Mouse (Mus musculus) liver, postnatal 0 days (tissue): Measurements from ENCODE around the gene Slc26a8. TPM values are rescaled to one million over a fixed set of nuclear protein-coding genes. Genes with fewer than 3 reads are reported as not detected.
A peak's percentile ranks its signal among the peaks of the same experiment; 100 is the strongest.

Source experiments
- ATAC-seq: fragments of 200-750 bp; cut with Nextera tagmentation; 2 replicates; pipeline ENCODE4 v1.8.0; 2017; ENCODE audit warnings: mild to moderate bottlenecking, moderate library complexity
- DNase-seq: peaks from one replicate; pipeline ENCODE4 v3.0.0-alpha.2; 2016
- H3K27ac ChIP-seq: fragments of 300-500 bp; sonication (generic); 2 replicates; pipeline ENCODE4 v1.5.1; 2014; ENCODE audit warnings: antibody characterized with exemption, moderate library complexity, mild to moderate bottlenecking, low read depth
- H3K27me3 ChIP-seq: fragments of 300-500 bp; sonication (generic); 2 replicates; pipeline ENCODE4 v1.6.1; 2014; ENCODE audit warnings: low read length, control low read depth, mixed read lengths; ENCODE audit not compliant: insufficient read depth
- H3K36me3 ChIP-seq: fragments of 300-500 bp; sonication (generic); replicated peaks from 2 replicates; pipeline ENCODE4 v1.6.1; 2014; ENCODE audit warnings: mild to moderate bottlenecking, control low read depth, low read length, moderate library complexity, mixed read lengths; ENCODE audit not compliant: insufficient read depth
- H3K4me1 ChIP-seq: fragments of 300-500 bp; sonication (generic); 2 replicates; pipeline ENCODE4 v1.6.1; 2014; ENCODE audit warnings: antibody characterized with exemption, mild to moderate bottlenecking, control low read depth; ENCODE audit not compliant: insufficient read depth
- H3K4me2 ChIP-seq: fragments of 300-500 bp; sonication (generic); 2 replicates; pipeline ENCODE4 v1.6.1; 2014; ENCODE audit warnings: low read depth, mild to moderate bottlenecking, low read length, moderate library complexity, mixed read lengths
- H3K4me3 ChIP-seq: fragments of 300-500 bp; sonication (generic); 2 replicates; pipeline ENCODE4 v1.5.1; 2014; ENCODE audit warnings: low read depth, low read length
- H3K9ac ChIP-seq: fragments of 300-500 bp; sonication (generic); replicated peaks from 2 replicates; pipeline ENCODE4 v1.6.1; 2014; ENCODE audit warnings: mild to moderate bottlenecking, moderate library complexity
- H3K9me3 ChIP-seq: fragments of 300-500 bp; sonication (generic); 2 replicates; pipeline ENCODE4 v1.6.1; 2016; ENCODE audit warnings: mild to moderate bottlenecking, control low read depth, low read length, mixed read lengths
- CTCF ChIP-seq: sonication (generic); IDR thresholded peaks from 2 replicates; pipeline ENCODE4 v1.5.1; 2016; ENCODE audit warnings: antibody characterized with exemption, low read depth
- EP300 ChIP-seq: IDR thresholded peaks from 2 replicates; pipeline ENCODE4 v1.6.1; 2016; ENCODE audit warnings: antibody characterized with exemption, low read depth, mild to moderate bottlenecking
- WGBS: fragments of 180-500 bp; shearing (Covaris S2); extraction: QIAGEN DNeasy Blood & Tissue Kit; methylation state at CpG from one replicate; pipeline ENCODE4 v1.1.7; 2014; ENCODE audit not compliant: insufficient replicate concordance; 5-methylcytosine and 5-hydroxymethylcytosine counted together
- polyA plus RNA-seq: library from polyadenylated mRNA; unstranded; fragments of >200 nt; fragmentation: Nextera tagmentation; extraction: Ambion mirVana; gene quantifications from 2 replicates; pipeline ENCODE4 v1.2.1, GENCODE M21; 2015

The Slc26a8 gene
- polyA plus RNA-seq, 1 experiment from 2014 or later, result 0.51 TPM

DNA sequence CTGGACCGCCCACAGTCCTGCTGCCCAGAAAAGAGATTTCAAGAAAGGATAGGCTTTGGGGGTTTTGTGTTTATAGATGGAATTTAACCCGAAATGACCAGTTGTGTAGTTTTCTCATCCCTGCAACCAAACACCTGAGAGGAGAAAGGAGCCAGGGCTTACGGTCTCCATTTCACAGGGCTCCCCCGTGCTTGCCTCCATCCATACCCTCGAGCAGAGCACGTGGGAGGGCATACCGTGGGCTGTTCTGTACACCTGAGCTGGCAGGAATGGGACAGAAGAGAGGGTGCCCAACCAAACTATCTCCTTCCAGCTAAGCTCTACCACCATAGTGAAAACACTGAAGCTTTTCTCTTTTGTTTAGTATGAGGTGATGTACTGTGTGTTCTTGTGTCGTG, 20.3 kb upstream of the Slc26a8 start:
- Histone ChIP-seq H3K27ac (peak overlapping the region; percentile 34; the same call in 1 of the 2 replicates), H3K4me3 (no peak overlapping the region), H3K9me3 (no peaks in the 10 kb centered on the region), H3K9ac (no peak overlapping the region), H3K4me2 (no peak overlapping the region), H3K27me3 (no peaks in the 10 kb centered on the region), H3K36me3 (peaks cover 15% of the 10 kb centered on the region), H3K4me1 (peaks cover 46% of the 10 kb centered on the region)
- ATAC-seq (no peak), DNase-seq (no peak)
- 79% methylated on average over 8 of the region's 8 CpGs for WGBS
- TF ChIP-seq EP300 (no peak), CTCF (no peak)

DNA sequence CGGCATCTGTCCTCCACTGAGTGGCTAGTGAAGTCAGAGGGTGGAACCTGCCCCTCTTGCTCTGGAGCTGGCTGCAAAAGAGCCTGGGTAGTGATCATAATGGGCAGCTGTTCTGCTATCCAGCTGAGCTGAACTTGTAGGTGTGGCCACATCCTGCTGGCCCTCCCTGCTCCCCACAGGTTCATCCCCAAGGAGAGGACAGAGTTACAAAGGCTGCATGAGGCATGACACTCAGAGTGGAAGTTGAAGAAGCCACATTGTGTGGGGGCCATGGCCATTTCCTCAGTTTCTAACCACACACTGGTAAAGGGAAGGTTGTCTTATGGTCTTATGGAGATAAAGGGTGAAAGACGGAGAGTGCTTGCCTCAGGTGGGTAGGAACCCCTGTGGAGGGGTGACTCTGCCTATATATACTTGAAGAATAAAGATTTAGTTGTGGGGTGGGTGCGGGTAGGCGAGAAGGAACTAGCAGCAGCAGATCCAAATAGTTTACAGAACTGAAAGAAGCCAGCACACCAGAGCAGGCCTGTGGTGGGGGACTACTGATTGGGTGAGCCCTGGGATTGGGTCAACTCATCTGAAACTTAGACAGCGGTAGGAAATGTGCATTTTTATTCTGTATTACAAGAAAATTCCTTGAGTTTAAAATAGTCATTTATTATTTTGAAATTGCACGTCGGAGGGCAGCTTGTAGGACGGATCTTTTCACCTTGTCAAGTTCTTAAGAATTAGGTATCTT, 19.7 kb upstream of the Slc26a8 start:
- Histone ChIP-seq H3K4me3 (no peak overlapping the region), H3K4me1 (peaks cover 46% of the 10 kb centered on the region), H3K27me3 (no peaks in the 10 kb centered on the region), H3K9me3 (no peaks in the 10 kb centered on the region), H3K27ac (peak overlapping the region; percentile 71; the same call in 1 of the 2 replicates), H3K9ac (no peak overlapping the region; the same call in 1 of the 2 replicates), H3K36me3 (peaks cover 12% of the 10 kb centered on the region), H3K4me2 (peak overlapping the region; percentile 13; the same call in 1 of the 2 replicates)
- DNase-seq, result no peak
- 59% methylated on average over 8 of the region's 8 CpGs for WGBS
- peak; percentile 17; the same call in 1 of the 2 replicates for ATAC-seq
- TF ChIP-seq EP300 (no peak), CTCF (no peak)

- Histone ChIP-seq H3K4me1 (peaks cover 46% of the 10 kb centered on the region), H3K9ac (no peak overlapping the region; the same call in 1 of the 2 replicates), H3K27me3 (no peaks in the 10 kb centered on the region), H3K27ac (peak overlapping the region; percentile 71), H3K4me3 (no peak overlapping the region), H3K9me3 (no peaks in the 10 kb centered on the region), H3K4me2 (no peak overlapping the region; the same call in 1 of the 2 replicates), H3K36me3 (peaks cover 7% of the 10 kb centered on the region)
- ATAC-seq (no peak), DNase-seq (no peak)
- TF ChIP-seq EP300, result no peak
- no peak for TF ChIP-seq CTCF
- 16% methylated on average over 2 of the region's 2 CpGs for WGBS
Observed at GRCm38 (mm10) chr17:28708989-28709388, 19.0 kb upstream of the Slc26a8 start.

- WGBS, result 60% methylated on average over 2 of the region's 2 CpGs
- no peak overlapping the region for H3K9ac ChIP-seq
- no peak overlapping the region for H3K4me3 ChIP-seq
- ATAC-seq (no peak), DNase-seq (no peak)
- H3K36me3 ChIP-seq, result 0 out of 2 replicates have a peak, but pooled peaks cover 2% of the 10 kb centered on the region
- H3K9me3 ChIP-seq, result no peaks in the 10 kb centered on the region
- TF ChIP-seq CTCF (no peak), EP300 (no peak)
- no peaks in the 10 kb centered on the region for H3K27me3 ChIP-seq
- H3K4me2 ChIP-seq, result no peak overlapping the region
- H3K4me1 ChIP-seq, result peaks cover 46% of the 10 kb centered on the region
- peak overlapping the region; percentile 71 for H3K27ac ChIP-seq
Observed at GRCm38 (mm10) chr17:28707816-28708215, 17.8 kb upstream of the Slc26a8 start.

DNA sequence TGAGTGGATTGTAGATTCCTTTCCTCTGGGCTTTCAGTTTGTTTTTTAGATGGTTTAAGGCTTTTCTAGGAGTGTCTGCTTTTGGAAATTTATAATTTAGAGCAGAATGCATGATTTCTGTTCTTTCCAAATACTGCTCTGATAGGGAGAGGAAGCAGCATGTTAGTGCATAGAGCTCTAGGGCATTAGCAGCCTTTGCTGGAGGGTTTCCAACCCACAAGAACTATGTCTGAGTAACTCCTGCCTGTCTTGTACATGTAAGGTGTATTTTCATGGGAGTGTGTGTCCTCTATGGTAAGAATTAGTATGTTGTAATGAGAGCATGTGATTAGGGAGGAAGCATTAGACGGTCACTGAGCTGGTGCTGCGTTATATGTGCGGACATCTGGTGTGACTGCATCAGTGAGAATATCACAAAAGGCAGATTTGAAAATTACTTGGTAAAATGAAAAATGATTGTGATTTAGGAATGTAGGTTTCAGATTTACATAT, 17.1 kb upstream of the Slc26a8 start:
- TF ChIP-seq CTCF (no peak), EP300 (no peak)
- DNase-seq, result no peak
- Histone ChIP-seq H3K27me3 (no peaks in the 10 kb centered on the region), H3K4me3 (no peak overlapping the region), H3K4me1 (peaks cover 50% of the 10 kb centered on the region), H3K9ac (no peak overlapping the region), H3K4me2 (no peak overlapping the region), H3K27ac (peak overlapping the region; percentile 60; the same call in 1 of the 2 replicates), H3K36me3 (0 out of 2 replicates have a peak, but pooled peaks cover 6% of the 10 kb centered on the region), H3K9me3 (no peaks in the 10 kb centered on the region)
- 72% methylated on average over 3 of the region's 3 CpGs for WGBS
- ATAC-seq, result no peak

DNA sequence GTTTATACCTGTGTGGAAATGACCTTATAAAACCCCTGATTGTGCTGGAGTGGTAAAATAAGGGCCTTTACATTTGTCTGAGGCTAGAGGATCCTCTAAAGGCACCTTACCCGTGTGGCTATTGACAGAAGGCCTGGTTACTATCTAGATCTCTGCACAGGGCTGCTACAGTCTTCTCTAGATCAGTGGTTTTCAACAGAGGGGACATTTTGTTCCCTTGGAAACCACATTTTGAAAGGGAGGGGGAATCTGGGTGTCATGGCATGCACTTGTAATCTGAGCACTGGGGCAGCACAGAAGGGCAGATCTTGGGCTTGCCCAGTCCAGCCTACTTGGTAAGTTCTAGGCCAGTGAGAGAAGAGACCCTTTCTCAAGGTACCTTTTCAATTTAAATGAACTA, 16.7 kb upstream of the Slc26a8 start:
- WGBS, result 7% methylated on average over 1 of the region's 1 CpGs
- Histone ChIP-seq H3K9ac (no peak overlapping the region), H3K4me1 (peaks cover 49% of the 10 kb centered on the region), H3K4me3 (no peak overlapping the region), H3K36me3 (peaks cover 6% of the 10 kb centered on the region; the same call in 1 of the 2 replicates), H3K27ac (peak overlapping the region; percentile 60; the same call in 1 of the 2 replicates), H3K4me2 (no peak overlapping the region), H3K27me3 (no peaks in the 10 kb centered on the region), H3K9me3 (no peaks in the 10 kb centered on the region)
- ATAC-seq (peak; percentile 50), DNase-seq (no peak)
- no peak for TF ChIP-seq EP300
- TF ChIP-seq CTCF, result no peak
